Mouse (Mus musculus) hindbrain, postnatal 0 days (tissue): ENCODE data around the gene Trpm3. TPM values are rescaled to one million over a fixed set of nuclear protein-coding genes. Genes with fewer than 3 reads are reported as not detected.

Source experiments
- ATAC-seq: fragments of 200-750 bp; cut with Nextera tagmentation; 2 replicates; pipeline ENCODE4 v1.8.0; 2017; ENCODE audit warnings: mild to moderate bottlenecking, moderate TSS enrichment, moderate library complexity
- DNase-seq: peaks from one replicate; pipeline ENCODE4 v3.0.0-alpha.2; 2015; ENCODE audit warnings: low spot score
- H3K27ac ChIP-seq: fragments of 300-500 bp; sonication (generic); 2 replicates; pipeline ENCODE4 v1.5.1; 2014; ENCODE audit warnings: mild to moderate bottlenecking
- H3K27me3 ChIP-seq: fragments of 300-500 bp; sonication (generic); 2 replicates; pipeline ENCODE4 v1.6.1; 2014; ENCODE audit warnings: low read length, mixed read lengths; ENCODE audit not compliant: insufficient read depth
- H3K36me3 ChIP-seq: fragments of 300-500 bp; sonication (generic); 2 replicates; pipeline ENCODE4 v1.6.1; 2014; ENCODE audit warnings: low read length, mixed read lengths; ENCODE audit not compliant: insufficient read depth
- H3K4me1 ChIP-seq: fragments of 300-500 bp; sonication (generic); 2 replicates; pipeline ENCODE4 v1.6.1; 2014; ENCODE audit warnings: antibody characterized with exemption, low read length, mixed read lengths; ENCODE audit not compliant: insufficient read depth
- H3K4me2 ChIP-seq: fragments of 300-500 bp; sonication (generic); 2 replicates; pipeline ENCODE4 v1.6.1; 2014; ENCODE audit warnings: low read depth, mild to moderate bottlenecking, low read length, moderate library complexity, mixed read lengths
- H3K4me3 ChIP-seq: fragments of 300-500 bp; sonication (generic); 2 replicates; pipeline ENCODE4 v1.5.1; 2014; ENCODE audit warnings: low read length
- H3K9ac ChIP-seq: fragments of 300-500 bp; sonication (generic); replicated peaks from 2 replicates; pipeline ENCODE4 v1.6.1; 2014; ENCODE audit warnings: mild to moderate bottlenecking, low read length, moderate library complexity, mixed read lengths
- H3K9me3 ChIP-seq: fragments of 300-500 bp; sonication (generic); 2 replicates; pipeline ENCODE4 v1.6.1; 2016; ENCODE audit warnings: low read length, mixed read lengths
- CTCF ChIP-seq: IDR thresholded peaks from 2 replicates; pipeline ENCODE4 v1.5.1; 2016; ENCODE audit warnings: antibody characterized with exemption, control low read depth, low read depth
- WGBS: fragments of 180-500 bp; shearing (Covaris S2); extraction: QIAGEN DNeasy Blood & Tissue Kit; methylation state at CpG from one replicate; pipeline ENCODE4 v1.1.7; 2014; 5-methylcytosine and 5-hydroxymethylcytosine counted together
- polyA plus RNA-seq: library from polyadenylated mRNA; unstranded; fragments of >200 nt; fragmentation: Nextera tagmentation; extraction: Ambion mirVana; gene quantifications from 2 replicates; pipeline ENCODE4 v1.2.1, GENCODE M21; 2015
- total RNA-seq: library from RNA; depleted of rRNA; stranded (reverse); fragments of >200 nt; gene quantifications from 2 replicates; pipeline ENCODE4 v1.2.3, GENCODE M21; 2014

Gene Trpm3
- total and polyA plus RNA-seq, 2 experiments from 2014 or later: 44.1 to 63.5 TPM

DNA sequence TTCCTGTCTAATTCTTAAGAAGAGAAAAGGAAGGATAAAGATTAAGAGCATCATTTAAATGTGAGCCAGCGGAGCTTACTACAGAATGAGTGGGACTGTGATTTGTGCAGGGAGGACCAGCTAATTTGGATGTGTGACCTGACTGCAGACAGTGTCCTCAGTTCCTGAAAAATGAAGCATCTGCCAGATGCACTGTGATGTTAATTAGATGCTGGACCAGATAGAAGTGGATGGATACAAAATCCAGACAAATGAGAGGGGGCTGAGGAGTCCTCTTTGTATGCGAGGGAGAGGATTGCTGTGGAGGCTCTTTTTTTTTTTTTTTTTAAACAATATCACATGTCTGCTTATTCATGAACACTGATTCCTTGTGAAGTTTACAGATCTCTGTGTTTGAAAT, 83.7 kb downstream of the Trpm3 start:
- no peak for TF ChIP-seq CTCF
- H3K27me3 ChIP-seq: no peaks in the 10 kb centered on the region
- H3K36me3 ChIP-seq: no peaks in the 10 kb centered on the region
- no peaks in the 10 kb centered on the region for H3K4me1 ChIP-seq
- WGBS: 50% methylated on average over 2 of the region's 2 CpGs
- no peak overlapping the region for H3K9ac ChIP-seq
- no peak overlapping the region for H3K4me3 ChIP-seq
- DNase-seq: peak; percentile 32
- peak; percentile 66; the same call in 1 of the 2 replicates for ATAC-seq
- H3K4me2 ChIP-seq: no peak overlapping the region
- no peaks in the 10 kb centered on the region for H3K9me3 ChIP-seq
- no peak overlapping the region for H3K27ac ChIP-seq

DNA sequence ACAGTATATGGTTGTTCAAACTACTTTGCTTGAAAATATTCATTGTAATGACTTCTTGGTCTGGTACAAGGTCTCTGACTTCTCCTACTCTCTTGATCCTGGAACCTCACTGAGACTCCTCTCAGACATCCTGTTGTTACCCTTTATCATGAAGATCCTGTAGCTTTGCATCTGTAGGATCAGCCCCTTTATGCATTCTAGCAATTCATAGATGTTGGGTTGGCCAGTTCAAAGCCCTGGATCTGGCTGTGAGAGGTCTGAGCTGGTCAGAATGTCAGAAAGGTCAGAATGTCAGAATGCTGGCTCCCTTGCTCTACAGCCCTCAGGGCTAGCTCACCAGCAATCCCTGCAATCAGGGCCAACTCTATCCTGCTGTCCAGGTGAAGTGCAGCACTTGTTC, 95.3 kb downstream of the Trpm3 start:
- no peaks in the 10 kb centered on the region for H3K36me3 ChIP-seq
- no peaks in the 10 kb centered on the region for H3K4me1 ChIP-seq
- no peak overlapping the region for H3K27ac ChIP-seq
- H3K9me3 ChIP-seq: no peaks in the 10 kb centered on the region
- ATAC-seq (no peak), DNase-seq (no peak)
- H3K4me3 ChIP-seq: no peak overlapping the region
- TF ChIP-seq CTCF: no peak
- H3K4me2 ChIP-seq: no peak overlapping the region
- no peak overlapping the region for H3K9ac ChIP-seq
- no peaks in the 10 kb centered on the region for H3K27me3 ChIP-seq

DNA sequence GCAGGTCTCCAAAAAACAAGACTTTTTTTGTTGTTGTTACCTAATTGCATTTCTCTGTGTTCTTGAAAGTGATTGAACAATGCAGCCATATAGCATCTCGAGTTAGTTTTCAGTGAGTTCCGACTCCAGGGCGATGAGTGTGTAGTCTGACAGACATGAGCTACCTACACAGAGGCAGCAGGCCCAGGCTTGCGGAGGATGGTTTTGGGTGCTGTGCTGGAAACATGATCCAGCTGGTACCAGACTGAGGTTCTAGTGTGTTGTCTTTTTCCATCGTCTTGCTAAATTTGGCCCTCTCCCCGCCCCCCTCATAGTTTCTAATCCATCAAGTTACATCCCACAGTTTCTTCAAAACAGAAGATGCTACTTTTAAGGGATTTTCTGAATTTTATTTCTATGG, 110.2 kb downstream of the Trpm3 start:
- Histone ChIP-seq H3K27ac (no peak overlapping the region), H3K4me1 (no peaks in the 10 kb centered on the region), H3K4me3 (no peak overlapping the region), H3K9ac (no peak overlapping the region), H3K9me3 (no peaks in the 10 kb centered on the region), H3K27me3 (no peaks in the 10 kb centered on the region), H3K4me2 (no peak overlapping the region), H3K36me3 (no peaks in the 10 kb centered on the region)
- no peak for TF ChIP-seq CTCF
- ATAC-seq: no peak
- 84% methylated on average over 6 of the region's 6 CpGs for WGBS
- no peak for DNase-seq

DNA sequence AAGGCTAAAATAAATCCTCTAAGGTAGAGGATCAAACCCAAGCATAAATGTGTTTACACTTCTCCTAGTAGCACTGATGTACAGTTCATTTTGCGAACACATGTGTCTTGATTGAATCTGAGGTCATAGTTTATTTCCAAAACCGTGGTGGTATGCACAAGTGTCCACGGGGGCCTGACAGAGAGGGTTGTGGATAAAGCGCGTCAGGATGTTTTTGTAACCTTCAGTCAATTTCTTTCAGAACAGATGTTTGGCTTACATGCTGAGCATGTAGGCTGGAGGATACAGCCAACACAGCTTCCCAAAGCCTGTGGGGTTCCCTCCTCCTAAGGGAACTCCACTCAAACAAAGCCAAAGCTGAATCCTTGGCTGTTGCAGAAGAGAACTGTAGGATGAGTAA, 134.1 kb downstream of the Trpm3 start:
- TF ChIP-seq CTCF: no peak
- Histone ChIP-seq H3K27me3 (no peaks in the 10 kb centered on the region), H3K4me1 (no peaks in the 10 kb centered on the region), H3K4me2 (no peak overlapping the region), H3K4me3 (no peak overlapping the region), H3K9ac (no peak overlapping the region), H3K9me3 (no peaks in the 10 kb centered on the region), H3K36me3 (no peaks in the 10 kb centered on the region), H3K27ac (no peak overlapping the region)
- WGBS: 57% methylated on average over 5 of the region's 5 CpGs
- ATAC-seq (no peak), DNase-seq (peak; percentile 15)

DNA sequence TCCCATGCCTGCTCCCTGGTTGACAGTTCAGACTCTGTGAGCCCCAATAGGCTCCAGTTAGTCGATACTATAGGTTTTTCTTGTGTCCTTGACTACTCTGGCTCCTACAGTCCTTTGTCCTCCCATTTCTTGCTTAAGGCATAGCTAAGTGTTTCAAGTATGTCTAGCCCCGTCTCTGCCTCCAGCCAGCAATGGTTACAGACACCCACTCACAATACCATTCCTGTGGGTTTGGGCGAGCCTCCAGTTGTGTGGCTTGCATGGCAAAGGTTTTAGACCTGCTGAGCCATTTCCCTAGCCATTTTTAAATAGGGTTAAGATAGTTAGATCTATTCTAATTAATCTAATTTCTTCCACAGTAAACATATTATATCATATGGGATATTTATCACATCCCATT, 145.8 kb downstream of the Trpm3 start:
- no peak for DNase-seq
- Histone ChIP-seq H3K4me3 (no peak overlapping the region), H3K4me1 (no peaks in the 10 kb centered on the region), H3K9ac (no peak overlapping the region), H3K36me3 (no peaks in the 10 kb centered on the region), H3K27me3 (no peaks in the 10 kb centered on the region), H3K9me3 (no peaks in the 10 kb centered on the region), H3K27ac (no peak overlapping the region), H3K4me2 (no peak overlapping the region)
- 76% methylated on average over 3 of the region's 3 CpGs for WGBS
- no peak for ATAC-seq
- no peak for TF ChIP-seq CTCF

DNA sequence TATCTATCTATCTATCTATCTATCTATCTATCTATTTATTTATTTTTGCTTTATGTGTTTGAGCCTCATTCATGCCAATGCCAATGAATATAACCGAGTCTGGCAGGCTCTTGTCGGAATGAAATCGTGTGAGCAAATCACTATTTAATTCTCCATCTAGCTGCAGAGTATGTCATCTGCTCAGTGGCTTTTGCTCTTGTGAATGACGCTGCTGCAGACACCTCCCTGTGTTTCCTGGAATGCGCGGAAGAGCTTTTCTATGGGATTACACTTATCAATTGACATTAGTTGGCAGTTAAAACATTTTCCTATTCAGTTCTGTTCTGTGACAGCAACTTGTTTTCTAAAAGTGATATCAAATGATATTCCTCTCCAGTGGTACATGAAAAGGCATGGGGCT, 153.8 kb downstream of the Trpm3 start:
- Histone ChIP-seq H3K9me3 (no peaks in the 10 kb centered on the region), H3K36me3 (no peaks in the 10 kb centered on the region), H3K9ac (no peak overlapping the region), H3K4me3 (no peak overlapping the region), H3K4me2 (no peak overlapping the region), H3K27ac (no peak overlapping the region), H3K27me3 (no peaks in the 10 kb centered on the region), H3K4me1 (no peaks in the 10 kb centered on the region)
- WGBS: 69% methylated on average over 6 of the region's 6 CpGs
- ATAC-seq (no peak), DNase-seq (no peak)
- TF ChIP-seq CTCF: no peak

DNA sequence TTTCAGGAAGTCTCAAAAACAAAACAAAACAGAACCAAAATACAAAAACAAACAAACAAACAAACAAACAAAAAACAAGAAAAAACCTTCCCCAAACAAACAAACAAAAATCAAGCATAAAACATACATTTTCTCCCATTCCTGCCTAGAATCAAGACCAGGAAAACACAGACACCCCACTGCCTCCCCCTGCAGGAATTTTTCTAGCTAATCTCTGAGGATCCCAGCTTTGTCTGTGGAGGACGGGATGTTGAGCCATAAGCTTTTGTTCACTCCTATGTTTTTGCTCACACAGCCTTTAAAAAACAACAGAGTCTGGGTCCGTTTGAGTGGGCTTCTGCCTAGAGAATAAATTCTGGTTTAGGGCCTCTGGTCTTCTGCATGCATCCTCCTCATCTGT, 162.1 kb downstream of the Trpm3 start:
- no peak overlapping the region for H3K27ac ChIP-seq
- no peak overlapping the region for H3K9ac ChIP-seq
- H3K36me3 ChIP-seq: no peaks in the 10 kb centered on the region
- H3K4me2 ChIP-seq: no peak overlapping the region
- WGBS: 45% methylated on average over 2 of the region's 2 CpGs
- no peak overlapping the region for H3K4me3 ChIP-seq
- peak; percentile 59 for TF ChIP-seq CTCF
- H3K9me3 ChIP-seq: no peaks in the 10 kb centered on the region
- H3K27me3 ChIP-seq: no peaks in the 10 kb centered on the region
- ATAC-seq (no peak), DNase-seq (peak; percentile 41)
- H3K4me1 ChIP-seq: 0 out of 2 replicates have a peak, but pooled peaks cover 5% of the 10 kb centered on the region
